Mouse (Mus musculus): ENCODE measurements around the gene Nkpd1. TPM values are rescaled to one million over a fixed set of nuclear protein-coding genes. Genes with fewer than 3 reads are reported as not detected.

Gene Nkpd1
- total RNA-seq, 2 experiments from 2014 or later, result 0.10 to 0.12 TPM

DNA sequence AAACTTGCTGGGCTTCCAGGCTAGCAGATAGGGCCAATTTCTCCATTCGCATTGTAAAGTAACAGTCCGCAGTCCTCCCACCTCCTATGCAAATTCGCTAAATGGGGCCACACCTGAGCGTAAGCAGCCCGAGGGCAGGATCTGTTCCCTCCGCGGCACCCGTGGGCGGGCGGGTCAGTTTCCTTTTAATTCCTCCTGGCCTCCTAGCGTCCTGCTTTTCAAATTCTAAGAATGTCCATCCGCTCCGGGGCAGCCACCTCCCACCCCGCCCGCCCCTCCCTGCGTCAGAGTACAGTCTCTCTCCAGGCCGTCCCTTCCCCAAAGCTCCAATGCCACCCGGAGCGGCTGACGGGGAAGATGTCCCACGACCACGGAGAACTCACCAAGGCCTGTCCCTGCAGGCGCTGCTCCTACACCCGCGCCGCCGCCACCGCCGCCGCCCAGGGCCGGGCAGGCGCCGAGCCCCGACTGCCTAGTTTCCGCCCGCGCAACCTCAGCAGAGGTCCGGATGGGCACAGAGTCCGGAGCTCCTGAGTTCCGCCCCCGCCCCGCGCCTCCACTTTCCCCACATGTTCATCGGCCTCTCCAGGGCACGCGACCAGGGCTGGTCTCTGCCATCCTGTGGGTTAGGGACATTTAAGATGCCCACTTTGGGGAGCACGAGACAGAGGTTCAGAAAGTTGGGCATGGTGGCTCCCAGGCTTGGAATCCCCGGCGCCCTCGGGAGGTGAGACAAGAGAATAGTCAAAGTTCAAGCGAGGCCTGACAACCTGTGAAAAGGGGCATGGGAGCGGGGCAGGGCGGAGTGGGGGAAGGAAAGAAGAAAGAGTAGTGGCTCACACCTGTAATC lies 55.5 kb downstream of the Nkpd1 start:
- peak; percentile 72 to 84 for DNase-seq (ENCODE audit: low spot score in 2 of 2)

DNA sequence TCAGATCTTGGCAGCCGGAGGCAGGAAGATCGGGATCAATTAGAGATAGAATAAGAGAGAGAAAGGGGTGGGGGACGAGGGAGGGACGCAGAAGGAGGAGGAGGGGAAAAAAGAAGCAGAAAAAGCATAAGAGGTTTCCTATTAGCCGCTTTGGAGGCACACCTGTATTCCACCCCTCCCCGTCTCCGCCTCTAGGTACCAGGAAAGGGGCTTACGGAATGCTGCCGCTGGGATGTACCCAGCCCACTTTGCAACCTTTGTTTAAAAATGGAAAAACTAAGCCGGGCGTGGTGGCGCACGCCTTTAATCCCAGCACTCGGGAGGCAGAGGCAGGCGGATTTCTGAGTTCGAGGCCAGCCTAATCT lies 56.1 kb downstream of the Nkpd1 start:
- no peak for DNase-seq (ENCODE audit: low spot score in 2 of 2)

Other genes with a start within 250 kb of the Nkpd1 start
- gene Vasp, start 246.0 kb upstream of the Nkpd1 start, total RNA-seq (2021), result 10 to 100 TPM; 65.3 to 71.9 TPM
- gene Ppm1n, start 237.8 kb upstream of the Nkpd1 start, total RNA-seq (2021), result not detected
- 100 to 1,000 TPM; 473 to 501 TPM for gene Rtn2, start 235.2 kb upstream of the Nkpd1 start, total RNA-seq (2021)
- 1 to 10 TPM; 2.5 to 3.8 TPM for gene Fosb, start 207.8 kb upstream of the Nkpd1 start, total RNA-seq (2021)
- 10 to 100 TPM; 33.1 to 34.5 TPM for gene Ercc1, start 173.1 kb upstream of the Nkpd1 start, total RNA-seq (2021)
- gene Cd3eap, start 158.4 kb upstream of the Nkpd1 start, total RNA-seq (2021), result 10 to 100 TPM in 1 of 2 experiments, 1 to 10 TPM in 1; 9.7 to 10.8 TPM
- 1 to 10 TPM; 4.6 to 6.6 TPM for gene Ppp1r13l, start 158.1 kb upstream of the Nkpd1 start, total RNA-seq (2021)
- 10 to 100 TPM; 18.6 to 21.0 TPM for gene Ercc2, start 135.8 kb upstream of the Nkpd1 start, total RNA-seq (2021)
- gene Klc3, start 113.7 kb upstream of the Nkpd1 start, total RNA-seq (2021), result under 1 TPM in 1 of 2 experiments, not detected in 1; 0.16 TPM
- gene Ckm, start 113.1 kb upstream of the Nkpd1 start, total RNA-seq (2021), result over 10,000 TPM; 12,501 to 12,915 TPM
- gene Mark4, start 59.0 kb upstream of the Nkpd1 start, total RNA-seq (2021), result 10 to 100 TPM; 18.9 to 20.5 TPM
- under 1 TPM; 0.65 to 0.83 TPM for gene Exoc3l2, start 54.5 kb upstream of the Nkpd1 start, total RNA-seq (2021)
- gene Bloc1s3, start 9.5 kb upstream of the Nkpd1 start, total RNA-seq (2021), result 1 to 10 TPM; 1.9 to 2.3 TPM
- 10 to 100 TPM; 27.3 to 30.6 TPM for gene Trappc6a, start 9.4 kb upstream of the Nkpd1 start, total RNA-seq (2021)
- gene Ppp1r37, start 45.2 kb downstream of the Nkpd1 start, total RNA-seq (2021), result 10 to 100 TPM; 44.7 to 46.6 TPM
- under 1 TPM in 1 of 2 experiments, not detected in 1; 0.17 TPM for gene Zfp296, start 59.4 kb downstream of the Nkpd1 start, total RNA-seq (2021)
- gene Gemin7, start 59.8 kb downstream of the Nkpd1 start, total RNA-seq (2021), result 10 to 100 TPM; 52.3 to 56.4 TPM
- gene Clasrp, start 86.6 kb downstream of the Nkpd1 start, total RNA-seq (2021), result 10 to 100 TPM; 29.9 to 32.8 TPM
- gene Relb, start 111.6 kb downstream of the Nkpd1 start, total RNA-seq (2021), result 10 to 100 TPM; 10.4 to 10.7 TPM
- gene Clptm1, start 147.2 kb downstream of the Nkpd1 start, total RNA-seq (2021), result 10 to 100 TPM; 51.9 to 62.0 TPM
- gene Apoc2, start 160.1 kb downstream of the Nkpd1 start, total RNA-seq (2021), result 1 to 10 TPM in 1 of 2 experiments, under 1 TPM in 1; 0.88 to 2.1 TPM
- gene Gm44805, start 163.6 kb downstream of the Nkpd1 start, total RNA-seq (2021), result not detected
- 1 to 10 TPM in 1 of 2 experiments, under 1 TPM in 1; 0.42 to 4.7 TPM for gene Apoc4, start 163.6 kb downstream of the Nkpd1 start, total RNA-seq (2021)
- gene Apoc1, start 174.8 kb downstream of the Nkpd1 start, total RNA-seq (2021), result 10 to 100 TPM in 1 of 2 experiments, 1 to 10 TPM in 1; 1.7 to 14.7 TPM
- 100 to 1,000 TPM; 136 to 167 TPM for gene Apoe, start 181.3 kb downstream of the Nkpd1 start, total RNA-seq (2021)
- gene Tomm40, start 197.6 kb downstream of the Nkpd1 start, total RNA-seq (2021), result 10 to 100 TPM; 68.4 to 72.0 TPM
- gene Nectin2, start 232.6 kb downstream of the Nkpd1 start, total RNA-seq (2021), result 10 to 100 TPM; 21.1 to 23.2 TPM